Comparison of ENCODE assay signal across 7 mouse cellular contexts in genomic region chr11:69400083-69400850, GRCm38 (mm10). TPM values are rescaled to one million over a fixed set of nuclear protein-coding genes. Genes with fewer than 3 reads are reported as not detected.
A peak's percentile ranks its signal among the peaks of the same experiment; 100 is the strongest.
DNase-seq lines count a peak whose midpoint lies in the region; ATAC-seq and TF ChIP-seq lines count a peak whose summit lies in the region.

No protein-coding gene starts in this region.

- TF ChIP-seq CTCF in kidney, adult 2 months (conservative IDR thresholded peaks at IDR 0.05; ENCODE audit: insufficient read depth, insufficient read length, low read depth, low read length), result no peak
- no peak for TF ChIP-seq CTCF in E14TG2a.4 (conservative IDR thresholded peaks at IDR 0.05; ENCODE audit: low read length)
- no peak for TF ChIP-seq CTCF in ES-Bruce4 (IDR thresholded peaks at IDR 0.05; ENCODE audit: low read depth, low read length)
- TF ChIP-seq CTCF in layer of hippocampus, adult 2 months (conservative IDR thresholded peaks at IDR 0.05), result no peak

- no peak for ATAC-seq in kidney, embryonic 16.5 days (ENCODE audit: low FRiP score, low TSS enrichment)
- ATAC-seq in forebrain, embryonic 15.5 days (replicated peaks), result no peak

- H3K27ac ChIP-seq in kidney, embryonic 16.5 days (ENCODE audit: low read length), result no peak overlapping the region
- H3K27ac ChIP-seq in kidney, adult 2 months (ENCODE audit: insufficient read depth, low read depth, low read length), result no peak overlapping the region
- H3K27ac ChIP-seq in ES-Bruce4 (ENCODE audit: insufficient read depth, low read length), result no peak overlapping the region
- H3K27ac ChIP-seq in forebrain, embryonic 15.5 days (replicated peaks), result no peak overlapping the region
- no peak overlapping the region for H3K27ac ChIP-seq in layer of hippocampus, adult 2 months

- H3K4me3 ChIP-seq in kidney, embryonic 16.5 days (ENCODE audit: low read length), result no peak overlapping the region
- no peak overlapping the region for H3K4me3 ChIP-seq in kidney, adult 2 months (ENCODE audit: insufficient read depth, low read depth, low read length)
- H3K4me3 ChIP-seq in E14TG2a.4 (replicated peaks; ENCODE audit: low read length), result peak overlapping the region; percentile 88
- H3K4me3 ChIP-seq in ES-Bruce4 (ENCODE audit: low read depth, low read length), result peak overlapping the region; percentile 41
- H3K4me3 ChIP-seq in forebrain, embryonic 15.5 days, result peak overlapping the region; percentile 3; the same call in 1 of the 2 replicates
- H3K4me3 ChIP-seq in layer of hippocampus, adult 2 months, result no peak overlapping the region

- 77% methylated on average over 25 of the region's 25 CpGs for WGBS in kidney, embryonic 16.5 days
- 88% methylated on average over 25 of the region's 25 CpGs for WGBS in kidney, adult 2 months
- WGBS in forebrain, embryonic 15.5 days, result 76% methylated on average over 25 of the region's 25 CpGs

- H3K27me3 ChIP-seq in kidney, embryonic 16.5 days (ENCODE audit: insufficient read depth, low read length), result no peaks in the 10 kb centered on the region
- no peaks in the 10 kb centered on the region for H3K27me3 ChIP-seq in kidney, adult 2 months (replicated peaks; ENCODE audit: control insufficient read depth, insufficient read depth, low read length)
- H3K27me3 ChIP-seq in E14TG2a.4 (ENCODE audit: insufficient read depth, low read length) (peaks cover 25% of the 10 kb centered on the region), ES-Bruce4 (ENCODE audit: control insufficient read depth, insufficient read depth, low read length, poor library complexity, severe bottlenecking) (no peaks in the 10 kb centered on the region)
- no peaks in the 10 kb centered on the region; the same call in 1 of the 2 replicates for H3K27me3 ChIP-seq in forebrain, embryonic 15.5 days

- no peak for DNase-seq in kidney, adult 2 months
- DNase-seq in layer of hippocampus, adult 2 months (ENCODE audit: low spot score in 2 of 2), result no peak
- no peak for DNase-seq in urinary bladder, adult 2 months (ENCODE audit: low spot score)

- H3K9ac ChIP-seq in kidney, embryonic 16.5 days (replicated peaks; ENCODE audit: low read length), result peak overlapping the region; percentile 41; the same call in 1 of the 2 replicates
- no peak overlapping the region; the same call in 1 of the 2 replicates for H3K9ac ChIP-seq in ES-Bruce4 (ENCODE audit: low read depth, poor library complexity, severe bottlenecking)
- H3K9ac ChIP-seq in forebrain, embryonic 15.5 days (replicated peaks), result no peak overlapping the region

- no peak for TF ChIP-seq POLR2A in kidney, adult 2 months (IDR thresholded peaks at IDR 0.05; ENCODE audit: low read depth, low read length)
- no peak for TF ChIP-seq POLR2A in ES-Bruce4 (IDR thresholded peaks at IDR 0.05; ENCODE audit: insufficient read depth, low read length)

- no peaks in the 10 kb centered on the region for H3K9me3 ChIP-seq in kidney, embryonic 16.5 days (ENCODE audit: low read length)
- H3K9me3 ChIP-seq in E14TG2a.4 (ENCODE audit: low read length), result no peaks in the 10 kb centered on the region
- H3K9me3 ChIP-seq in ES-Bruce4 (replicated peaks; ENCODE audit: control insufficient read depth, insufficient read depth, low read length, poor library complexity, severe bottlenecking), result no peaks in the 10 kb centered on the region
- no peaks in the 10 kb centered on the region for H3K9me3 ChIP-seq in forebrain, embryonic 15.5 days

- H3K4me1 ChIP-seq in kidney, embryonic 16.5 days (ENCODE audit: insufficient read depth, low read length), result peaks cover 40% of the 10 kb centered on the region
- H3K4me1 ChIP-seq in kidney, adult 2 months (ENCODE audit: control insufficient read depth, insufficient read depth, low read length), result no peaks in the 10 kb centered on the region; the same call in 1 of the 2 replicates
- H3K4me1 ChIP-seq in E14TG2a.4 (replicated peaks; ENCODE audit: low read depth, low read length) (peaks cover 74% of the 10 kb centered on the region), ES-Bruce4 (ENCODE audit: control insufficient read depth, insufficient read depth, low read length) (no peaks in the 10 kb centered on the region)
- peaks cover 26% of the 10 kb centered on the region for H3K4me1 ChIP-seq in forebrain, embryonic 15.5 days

- H3K4me2 ChIP-seq in kidney, embryonic 16.5 days (replicated peaks; ENCODE audit: low read depth, low read length), result peak overlapping the region; percentile 35
- no peak overlapping the region for H3K4me2 ChIP-seq in forebrain, embryonic 15.5 days (replicated peaks)

- no peak for TF ChIP-seq EP300 in ES-Bruce4 (IDR thresholded peaks at IDR 0.05; ENCODE audit: insufficient read depth, low read depth, low read length)

- H3K36me3 ChIP-seq in kidney, embryonic 16.5 days (ENCODE audit: insufficient read depth, low read length), result peaks cover 49% of the 10 kb centered on the region
- H3K36me3 ChIP-seq in kidney, adult 2 months (ENCODE audit: control insufficient read depth, insufficient read depth, low read length), result peaks cover 5% of the 10 kb centered on the region; the same call in 1 of the 2 replicates
- H3K36me3 ChIP-seq in E14TG2a.4 (ENCODE audit: insufficient read depth, low read length) (peaks cover 52% of the 10 kb centered on the region), ES-Bruce4 (ENCODE audit: control insufficient read depth, insufficient read depth, low read length, poor library complexity, severe bottlenecking) (no peaks in the 10 kb centered on the region)
- peaks cover 62% of the 10 kb centered on the region for H3K36me3 ChIP-seq in forebrain, embryonic 15.5 days

RNA-seq across cellular contexts. Expression of gene Tmem88, which starts 2.2 kb away (rescaled TPM):
- 46.5 and 47.7 TPM in 2 replicates for polyA plus RNA-seq in kidney, embryonic 16.5 days (2015; fragmentation: Nextera tagmentation; extraction: Ambion mirVana)
- polyA plus RNA-seq in kidney, adult 2 months (2012; rRNA removed), result 25.4 and 25.8 TPM in 2 replicates
- 15.7 and 16.6 TPM in 2 replicates for polyA plus RNA-seq in ES-Bruce4 (2011; ENCODE audit: insufficient read depth, insufficient read length, low read depth, missing spikeins)
- polyA plus RNA-seq in forebrain, embryonic 15.5 days (2015; fragmentation: Nextera tagmentation; extraction: Ambion mirVana), result 5.9 and 6.7 TPM in 2 replicates
- total RNA-seq in layer of hippocampus, adult 2 months (2021), result 1 to 10 TPM; 2.6 to 5.0 TPM
- polyA plus RNA-seq in urinary bladder, adult 2 months (2012; rRNA removed), result 11.5 and 11.6 TPM in 2 replicates

RNA-seq across cellular contexts. Expression of gene Cyb5d1, which starts 4.8 kb away (rescaled TPM):
- 34.0 and 37.3 TPM in 2 replicates for polyA plus RNA-seq in kidney, embryonic 16.5 days (2015; fragmentation: Nextera tagmentation; extraction: Ambion mirVana)
- 26.6 and 27.9 TPM in 2 replicates for polyA plus RNA-seq in kidney, adult 2 months (2012; rRNA removed)
- 21.1 and 21.5 TPM in 2 replicates for polyA plus RNA-seq in ES-Bruce4 (2011; ENCODE audit: insufficient read depth, insufficient read length, low read depth, missing spikeins)
- 44.3 and 45.9 TPM in 2 replicates for polyA plus RNA-seq in forebrain, embryonic 15.5 days (2015; fragmentation: Nextera tagmentation; extraction: Ambion mirVana)
- 10 to 100 TPM; 43.6 to 45.0 TPM for total RNA-seq in layer of hippocampus, adult 2 months (2021)
- 43.0 and 48.0 TPM in 2 replicates for polyA plus RNA-seq in urinary bladder, adult 2 months (2012; rRNA removed)

RNA-seq across cellular contexts. Expression of gene Naa38, which starts 5.0 kb away (rescaled TPM):
- polyA plus RNA-seq in kidney, embryonic 16.5 days (2015; fragmentation: Nextera tagmentation; extraction: Ambion mirVana), result 142 and 150 TPM in 2 replicates
- polyA plus RNA-seq in kidney, adult 2 months (2012; rRNA removed), result 251 and 317 TPM in 2 replicates
- 77.9 and 94.0 TPM in 2 replicates for polyA plus RNA-seq in ES-Bruce4 (2011; ENCODE audit: insufficient read depth, insufficient read length, low read depth, missing spikeins)
- polyA plus RNA-seq in forebrain, embryonic 15.5 days (2015; fragmentation: Nextera tagmentation; extraction: Ambion mirVana), result 89.4 and 91.9 TPM in 2 replicates
- 100 to 1,000 TPM; 109 to 127 TPM for total RNA-seq in layer of hippocampus, adult 2 months (2021)
- 143 and 188 TPM in 2 replicates for polyA plus RNA-seq in urinary bladder, adult 2 months (2012; rRNA removed)

RNA-seq across cellular contexts. Expression of gene Kdm6b, which starts 13.2 kb away (rescaled TPM):
- 26.0 and 31.3 TPM in 2 replicates for polyA plus RNA-seq in kidney, embryonic 16.5 days (2015; fragmentation: Nextera tagmentation; extraction: Ambion mirVana)
- 8.8 and 10.5 TPM in 2 replicates for polyA plus RNA-seq in kidney, adult 2 months (2012; rRNA removed)
- polyA plus RNA-seq in ES-Bruce4 (2011; ENCODE audit: insufficient read depth, insufficient read length, low read depth, missing spikeins), result 23.3 and 28.4 TPM in 2 replicates
- 56.6 and 58.9 TPM in 2 replicates for polyA plus RNA-seq in forebrain, embryonic 15.5 days (2015; fragmentation: Nextera tagmentation; extraction: Ambion mirVana)
- total RNA-seq in layer of hippocampus, adult 2 months (2021), result 10 to 100 TPM; 34.3 to 40.9 TPM
- polyA plus RNA-seq in urinary bladder, adult 2 months (2012; rRNA removed), result 3.3 and 10.7 TPM in 2 replicates

RNA-seq across cellular contexts. Expression of gene Chd3, which starts 31.1 kb away (rescaled TPM):
- polyA plus RNA-seq in kidney, embryonic 16.5 days (2015; fragmentation: Nextera tagmentation; extraction: Ambion mirVana), result 58.6 and 67.2 TPM in 2 replicates
- 168 and 175 TPM in 2 replicates for polyA plus RNA-seq in kidney, adult 2 months (2012; rRNA removed)
- polyA plus RNA-seq in ES-Bruce4 (2011; ENCODE audit: insufficient read depth, insufficient read length, low read depth, missing spikeins), result 21.9 and 25.7 TPM in 2 replicates
- polyA plus RNA-seq in forebrain, embryonic 15.5 days (2015; fragmentation: Nextera tagmentation; extraction: Ambion mirVana), result 127 and 138 TPM in 2 replicates
- total RNA-seq in layer of hippocampus, adult 2 months (2021), result 100 to 1,000 TPM; 541 to 561 TPM
- polyA plus RNA-seq in urinary bladder, adult 2 months (2012; rRNA removed), result 85.5 and 132 TPM in 2 replicates

Comparison
In these comparisons a context has a peak if more than half of its experiments do, and no peak if none do; other contexts are left out.
1. H3K4me3 ChIP-seq: peak in E14TG2a.4 (single experiment), ES-Bruce4 (single experiment) and forebrain, embryonic 15.5 days (single experiment); none in kidney, embryonic 16.5 days (single experiment), kidney, adult 2 months (single experiment) and layer of hippocampus, adult 2 months (single experiment).